Mouse (Mus musculus): ENCODE data around the gene Hist1h2bl. TPM values are rescaled to one million over a fixed set of nuclear protein-coding genes. Genes with fewer than 3 reads are reported as not detected.
"Not testable (repeated sequence)": the region's sequence is repeated elsewhere in the genome, so short reads cannot be mapped to it uniquely, and the experiment has no call there.

The Hist1h2bl gene
- polyA plus RNA-seq, 1 experiment from 2014 or later = not detected

DNA sequence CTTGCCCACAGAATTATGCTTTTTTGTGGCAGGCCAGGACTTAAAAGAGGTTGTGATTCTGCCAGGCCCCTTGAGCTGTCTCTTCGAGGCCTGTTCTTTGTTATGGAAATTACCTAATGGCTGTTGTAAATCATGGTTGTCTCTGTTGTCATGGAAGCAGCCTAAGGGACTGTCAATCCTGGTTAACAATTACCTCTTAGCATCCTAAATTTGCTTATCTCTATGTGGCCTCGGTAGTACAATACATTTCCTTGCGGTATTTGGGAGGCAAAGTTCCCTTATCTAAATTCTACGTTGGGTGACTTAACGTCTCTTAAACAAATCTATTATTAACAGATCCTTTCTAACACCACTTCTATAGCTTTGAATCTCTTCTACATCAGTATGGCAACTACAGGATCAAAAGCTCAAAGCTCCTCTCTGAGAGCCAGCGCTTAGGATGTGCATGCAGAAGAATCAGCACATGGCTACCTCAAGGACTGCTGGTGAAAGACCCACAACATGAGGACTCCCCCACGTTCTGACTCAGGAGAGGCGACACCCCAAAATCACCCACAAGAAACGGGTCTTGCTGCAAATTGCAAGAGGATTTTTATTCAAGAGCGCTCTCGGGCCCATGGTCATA is 12.1 kb upstream of the Hist1h2bl start:
- 0 out of 2 replicates have a peak, but pooled peaks have one; percentile 25 for ATAC-seq
- H3K36me3 ChIP-seq (ENCODE audit: control insufficient read depth, insufficient read depth, low read length) = no peaks in the 10 kb centered on the region

GRCm38 (mm10) chr13:21722993-21723836 is 7.3 kb upstream of the Hist1h2bl start:
- Histone ChIP-seq H3K27ac (ENCODE audit: low read length) (no peak overlapping the region), H3K27me3 (ENCODE audit: control insufficient read depth, insufficient read depth, low read depth, low read length) (no peaks in the 10 kb centered on the region), H3K4me1 (ENCODE audit: control insufficient read depth, insufficient read depth, low read length) (peaks cover 16% of the 10 kb centered on the region), H3K4me2 (ENCODE audit: low read length) (no peak overlapping the region), H3K9ac (ENCODE audit: low read depth, low read length) (no peak overlapping the region), H3K9me3 (replicated peaks; ENCODE audit: control insufficient read depth, low read length, poor library complexity, severe bottlenecking) (no peaks in the 10 kb centered on the region), H3K4me3 (ENCODE audit: low read depth, low read length) (no peak overlapping the region), H3K36me3 (ENCODE audit: control insufficient read depth, insufficient read depth, low read length) (no peaks in the 10 kb centered on the region)
- 29% methylated on average over 5 of the region's 5 CpGs for WGBS
- ATAC-seq = no peak

More for the DNA sequence above, 12.1 kb upstream of the Hist1h2bl start:
- Histone ChIP-seq H3K9me3 (replicated peaks; ENCODE audit: control insufficient read depth, low read length, poor library complexity, severe bottlenecking) (no peaks in the 10 kb centered on the region), H3K27me3 (ENCODE audit: control insufficient read depth, insufficient read depth, low read depth, low read length) (no peaks in the 10 kb centered on the region), H3K4me3 (ENCODE audit: low read depth, low read length) (no peak overlapping the region), H3K4me2 (ENCODE audit: low read length) (no peak overlapping the region), H3K9ac (ENCODE audit: low read depth, low read length) (no peak overlapping the region), H3K27ac (ENCODE audit: low read length) (peak overlapping the region; percentile 14; the same call in 1 of the 2 replicates), H3K4me1 (ENCODE audit: control insufficient read depth, insufficient read depth, low read length) (peaks cover 2% of the 10 kb centered on the region; the same call in 1 of the 2 replicates)
- WGBS = 18% methylated on average over 11 of the region's 11 CpGs

- H3K9me3 ChIP-seq (replicated peaks; ENCODE audit: control insufficient read depth, low read length, poor library complexity, severe bottlenecking) = no peaks in the 10 kb centered on the region
- H3K9ac ChIP-seq (ENCODE audit: low read depth, low read length) = peak overlapping the region; percentile 58
- peak; percentile 46 for ATAC-seq
- H3K4me3 ChIP-seq (ENCODE audit: low read depth, low read length) = peak overlapping the region; percentile 45
- no peaks in the 10 kb centered on the region for H3K27me3 ChIP-seq (ENCODE audit: control insufficient read depth, insufficient read depth, low read depth, low read length)
- H3K4me1 ChIP-seq (ENCODE audit: control insufficient read depth, insufficient read depth, low read length) = peaks cover 17% of the 10 kb centered on the region
- no peaks in the 10 kb centered on the region for H3K36me3 ChIP-seq (ENCODE audit: control insufficient read depth, insufficient read depth, low read length)
- 2% methylated on average over 11 of the region's 11 CpGs for WGBS
- H3K27ac ChIP-seq (ENCODE audit: low read length) = peak overlapping the region; percentile 82
- H3K4me2 ChIP-seq (ENCODE audit: low read length) = peak overlapping the region; percentile 67
Observed at GRCm38 (mm10) chr13:21722373-21722925, 6.5 kb upstream of the Hist1h2bl start.

DNA sequence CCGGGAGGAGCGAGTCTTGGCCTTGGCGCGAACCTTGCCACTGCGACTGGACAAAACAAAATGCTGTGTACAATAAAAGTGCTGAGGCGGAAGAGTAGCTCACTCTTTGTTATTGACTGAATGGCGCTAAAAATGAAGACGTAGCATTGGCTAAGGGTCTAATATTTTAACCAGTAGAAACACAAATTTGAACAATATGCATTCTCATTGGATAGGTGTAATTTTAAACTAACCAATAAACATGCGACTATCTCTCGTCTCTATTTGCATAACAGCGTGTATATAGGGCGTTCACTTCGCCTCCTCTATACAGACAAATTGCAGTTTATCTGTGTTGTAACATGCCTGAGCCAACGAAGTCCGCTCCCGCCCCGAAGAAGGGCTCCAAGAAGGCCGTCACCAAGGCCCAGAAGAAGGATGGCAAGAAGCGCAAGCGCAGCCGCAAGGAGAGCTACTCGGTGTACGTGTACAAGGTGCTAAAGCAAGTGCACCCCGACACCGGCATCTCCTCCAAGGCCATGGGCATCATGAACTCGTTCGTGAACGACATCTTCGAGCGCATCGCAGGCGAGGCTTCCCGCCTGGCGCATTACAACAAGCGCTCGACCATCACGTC is 5.9 kb upstream of the Hist1h2bl start, which contains the start of gene Hist1h2bm:
TSS of gene Hist1h2bm (plus strand) at position 288 of the 616 bp plus-strand sequence.
- peak; percentile 98 for ATAC-seq
- under 1% methylated on average over 37 of the region's 37 CpGs for WGBS

GRCm38 (mm10) chr13:21721107-21721756 is 5.3 kb upstream of the Hist1h2bl start:
- ATAC-seq; H3K9ac ChIP-seq (ENCODE audit: low read depth, low read length): not testable (repeated sequence)
- WGBS = 2% methylated on average over 17 of the region's 44 CpGs

More for the DNA sequence above, 5.9 kb upstream of the Hist1h2bl start, which contains the start of gene Hist1h2bm:
- Histone ChIP-seq H3K27ac (ENCODE audit: low read length) (peak within 1 kb of the TSS; percentile 82), H3K4me3 (ENCODE audit: low read depth, low read length) (peak within 1 kb of the TSS; percentile 45), H3K9ac (ENCODE audit: low read depth, low read length) (peak within 1 kb of the TSS; percentile 58), H3K4me1 (ENCODE audit: control insufficient read depth, insufficient read depth, low read length) (peaks cover 20% of the 10 kb centered on the region), H3K4me2 (ENCODE audit: low read length) (peak within 1 kb of the TSS; percentile 67)
- H3K27me3 ChIP-seq (ENCODE audit: control insufficient read depth, insufficient read depth, low read depth, low read length); H3K36me3 ChIP-seq (ENCODE audit: control insufficient read depth, insufficient read depth, low read length); H3K9me3 ChIP-seq (replicated peaks; ENCODE audit: control insufficient read depth, low read length, poor library complexity, severe bottlenecking): not testable (repeated sequence)

GRCm38 (mm10) chr13:21718381-21719080 is 2.6 kb upstream of the Hist1h2bl start:
- Histone ChIP-seq H3K9me3 (replicated peaks; ENCODE audit: control insufficient read depth, low read length, poor library complexity, severe bottlenecking) (no peaks in the 10 kb centered on the region), H3K4me3 (ENCODE audit: low read depth, low read length) (peak overlapping the region; percentile 42), H3K27ac (ENCODE audit: low read length) (no peak overlapping the region), H3K4me1 (ENCODE audit: control insufficient read depth, insufficient read depth, low read length) (peaks cover 30% of the 10 kb centered on the region), H3K27me3 (ENCODE audit: control insufficient read depth, insufficient read depth, low read depth, low read length) (no peaks in the 10 kb centered on the region), H3K4me2 (ENCODE audit: low read length) (peak overlapping the region; percentile 79), H3K9ac (ENCODE audit: low read depth, low read length) (peak overlapping the region; percentile 63; the same call in 1 of the 2 replicates), H3K36me3 (ENCODE audit: control insufficient read depth, insufficient read depth, low read length) (no peaks in the 10 kb centered on the region)
- no peak for ATAC-seq
- WGBS = 62% methylated on average over 4 of the region's 4 CpGs

More at GRCm38 (mm10) chr13:21721107-21721756, 5.3 kb upstream of the Hist1h2bl start:
- peaks cover 22% of the 10 kb centered on the region for H3K4me1 ChIP-seq (ENCODE audit: control insufficient read depth, insufficient read depth, low read length)
- not testable (repeated sequence) for H3K9me3 ChIP-seq (replicated peaks; ENCODE audit: control insufficient read depth, low read length, poor library complexity, severe bottlenecking); H3K27me3 ChIP-seq (ENCODE audit: control insufficient read depth, insufficient read depth, low read depth, low read length); H3K36me3 ChIP-seq (ENCODE audit: control insufficient read depth, insufficient read depth, low read length)
- peak overlapping the region; percentile 67 for H3K4me2 ChIP-seq (ENCODE audit: low read length)
- H3K27ac ChIP-seq (ENCODE audit: low read length) = peak overlapping the region; percentile 69
- peak overlapping the region; percentile 45 for H3K4me3 ChIP-seq (ENCODE audit: low read depth, low read length)

DNA sequence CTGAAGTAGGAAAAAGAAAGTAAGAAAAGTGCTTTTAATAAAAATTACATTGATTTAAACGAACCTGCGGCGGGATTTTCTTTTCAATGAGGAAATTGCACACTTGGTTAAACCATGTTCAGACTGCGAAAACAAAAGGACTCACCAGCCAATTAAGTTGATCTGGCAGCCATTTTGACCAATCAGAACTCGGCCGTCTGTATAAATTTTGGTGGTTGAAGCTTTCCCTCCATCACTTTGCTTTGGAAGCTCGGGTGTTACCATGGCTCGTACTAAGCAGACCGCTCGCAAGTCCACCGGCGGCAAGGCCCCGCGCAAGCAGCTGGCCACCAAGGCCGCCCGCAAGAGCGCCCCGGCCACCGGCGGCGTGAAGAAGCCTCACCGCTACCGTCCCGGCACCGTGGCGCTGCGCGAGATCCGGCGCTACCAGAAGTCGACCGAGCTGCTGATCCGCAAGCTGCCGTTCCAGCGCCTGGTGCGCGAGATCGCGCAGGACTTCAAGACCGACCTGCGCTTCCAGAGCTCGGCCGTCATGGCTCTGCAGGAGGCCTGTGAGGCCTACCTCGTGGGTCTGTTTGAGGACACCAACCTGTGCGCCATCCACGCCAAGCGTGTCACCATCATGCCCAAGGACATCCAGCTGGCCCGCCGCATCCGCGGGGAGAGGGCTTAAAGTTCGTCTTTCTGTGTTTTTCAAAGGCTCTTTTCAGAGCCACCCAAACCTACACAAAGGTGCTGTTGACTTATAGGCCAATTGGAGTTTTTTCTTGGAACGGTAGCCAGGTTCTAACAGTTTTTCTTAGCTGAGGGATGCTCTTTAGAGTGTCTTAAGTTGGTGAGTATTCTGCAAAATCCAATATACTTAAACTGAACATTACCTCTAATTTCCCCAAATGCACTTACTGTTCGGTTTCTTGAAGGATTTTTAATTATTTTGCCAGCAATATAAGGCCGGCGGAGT is 1.7 kb upstream of the Hist1h2bl start, which contains the start of gene Hist1h3h:
TSS of gene Hist1h3h (plus strand) at position 263 of the 961 bp plus-strand sequence.
- peaks cover 29% of the 10 kb centered on the region for H3K4me1 ChIP-seq (ENCODE audit: control insufficient read depth, insufficient read depth, low read length)
- WGBS = under 1% methylated on average over 27 of the region's 56 CpGs
- peak within 1 kb of the TSS; percentile 91 for H3K27ac ChIP-seq (ENCODE audit: low read length)
- not testable (repeated sequence) for H3K9me3 ChIP-seq (replicated peaks; ENCODE audit: control insufficient read depth, low read length, poor library complexity, severe bottlenecking); H3K27me3 ChIP-seq (ENCODE audit: control insufficient read depth, insufficient read depth, low read depth, low read length); H3K36me3 ChIP-seq (ENCODE audit: control insufficient read depth, insufficient read depth, low read length)
- peak; percentile 31 for ATAC-seq
- H3K4me3 ChIP-seq (ENCODE audit: low read depth, low read length) = peak within 1 kb of the TSS; percentile 49
- peak within 1 kb of the TSS; percentile 95 for H3K4me2 ChIP-seq (ENCODE audit: low read length)
- H3K9ac ChIP-seq (ENCODE audit: low read depth, low read length) = peak within 1 kb of the TSS; percentile 66
